Mouse (Mus musculus) stomach, postnatal 0 days (tissue): Measurements from ENCODE around the gene Mgarp. TPM values are rescaled to one million over a fixed set of nuclear protein-coding genes. Genes with fewer than 3 reads are reported as not detected.
A peak's percentile ranks its signal among the peaks of the same experiment; 100 is the strongest.

ENCODE experiments used
- ATAC-seq: fragments of 200-750 bp; cut with Nextera tagmentation; 2 replicates; pipeline ENCODE4 v1.8.0; 2017; ENCODE audit not compliant: low FRiP score, low TSS enrichment
- DNase-seq: peaks from one replicate; pipeline ENCODE4 v3.0.0-alpha.2; 2016; ENCODE audit warnings: low spot score
- H3K27ac ChIP-seq: fragments of 300-500 bp; sonication (generic); replicated peaks from 2 replicates; pipeline ENCODE4 v1.5.1; 2014; ENCODE audit warnings: mild to moderate bottlenecking, control low read depth
- H3K27me3 ChIP-seq: fragments of 300-500 bp; sonication (generic); 2 replicates; pipeline ENCODE4 v1.6.1; 2014; ENCODE audit warnings: low read length; ENCODE audit not compliant: control insufficient read depth, insufficient read depth
- H3K36me3 ChIP-seq: fragments of 300-500 bp; sonication (generic); 2 replicates; pipeline ENCODE4 v1.6.1; 2014; ENCODE audit warnings: low read length, mixed read lengths; ENCODE audit not compliant: control insufficient read depth, insufficient read depth
- H3K4me1 ChIP-seq: fragments of 300-500 bp; sonication (generic); replicated peaks from 2 replicates; pipeline ENCODE4 v1.6.1; 2014; ENCODE audit warnings: antibody characterized with exemption; ENCODE audit not compliant: control insufficient read depth, insufficient read depth
- H3K4me2 ChIP-seq: fragments of 300-500 bp; sonication (generic); replicated peaks from 2 replicates; pipeline ENCODE4 v1.6.1; 2014; ENCODE audit warnings: low read depth, mild to moderate bottlenecking, control low read depth, moderate library complexity
- H3K4me3 ChIP-seq: fragments of 300-500 bp; sonication (generic); 2 replicates; pipeline ENCODE4 v1.5.1; 2014; ENCODE audit warnings: low read depth, low read length, control low read depth
- H3K9ac ChIP-seq: fragments of 300-500 bp; sonication (generic); 2 replicates; pipeline ENCODE4 v1.6.1; 2014; ENCODE audit warnings: mild to moderate bottlenecking, low read length, control low read depth, mixed read lengths
- H3K9me3 ChIP-seq: fragments of 300-500 bp; sonication (generic); 2 replicates; pipeline ENCODE4 v1.6.1; 2016; ENCODE audit warnings: low read length; ENCODE audit not compliant: control insufficient read depth
- CTCF ChIP-seq: IDR thresholded peaks from 2 replicates; pipeline ENCODE4 v1.5.1; 2016; ENCODE audit warnings: antibody characterized with exemption, low read depth, mild to moderate bottlenecking, moderate library complexity
- EP300 ChIP-seq: optimal IDR thresholded peaks from 2 replicates; pipeline ENCODE3; 2016; ENCODE audit warnings: antibody characterized with exemption
- WGBS: fragments of 180-500 bp; shearing (Covaris S2); extraction: QIAGEN DNeasy Blood & Tissue Kit; methylation state at CpG from one replicate; pipeline ENCODE4 v1.1.7; 2014; 5-methylcytosine and 5-hydroxymethylcytosine counted together
- polyA plus RNA-seq: library from polyadenylated mRNA; unstranded; fragments of >200 nt; fragmentation: Nextera tagmentation; extraction: Ambion mirVana; gene quantifications from 2 replicates; pipeline ENCODE4 v1.2.1, GENCODE M21; 2015

Mgarp gene
- polyA plus RNA-seq, 1 experiment from 2014 or later, result 0.73 TPM

GRCm38 (mm10) chr3:51343260-51343659, 53.3 kb downstream of the Mgarp start:
- no peak overlapping the region for H3K4me2 ChIP-seq
- TF ChIP-seq EP300, result no peak
- TF ChIP-seq CTCF, result no peak
- no peak for ATAC-seq
- H3K36me3 ChIP-seq, result no peaks in the 10 kb centered on the region
- H3K27ac ChIP-seq, result no peak overlapping the region
- H3K9me3 ChIP-seq, result no peaks in the 10 kb centered on the region
- H3K4me1 ChIP-seq, result no peaks in the 10 kb centered on the region
- 72% methylated on average over 4 of the region's 4 CpGs for WGBS
- no peak for DNase-seq
- no peaks in the 10 kb centered on the region for H3K27me3 ChIP-seq
- H3K9ac ChIP-seq, result no peak overlapping the region
- no peak overlapping the region for H3K4me3 ChIP-seq

GRCm38 (mm10) chr3:51342152-51342551, 54.4 kb downstream of the Mgarp start:
- Histone ChIP-seq H3K27ac (peak overlapping the region; percentile 99), H3K4me1 (no peaks in the 10 kb centered on the region), H3K4me3 (peak overlapping the region; percentile 95), H3K27me3 (no peaks in the 10 kb centered on the region), H3K9ac (peak overlapping the region; percentile 94), H3K9me3 (no peaks in the 10 kb centered on the region), H3K36me3 (no peaks in the 10 kb centered on the region), H3K4me2 (peak overlapping the region; percentile 92)
- DNase-seq, result no peak
- 6% methylated on average over 9 of the region's 9 CpGs for WGBS
- no peak for ATAC-seq
- TF ChIP-seq EP300 (no peak), CTCF (no peak)

- Histone ChIP-seq H3K27ac (peak overlapping the region; percentile 99), H3K36me3 (no peaks in the 10 kb centered on the region), H3K9ac (peak overlapping the region; percentile 94), H3K9me3 (no peaks in the 10 kb centered on the region), H3K4me3 (peak overlapping the region; percentile 95), H3K27me3 (no peaks in the 10 kb centered on the region), H3K4me2 (peak overlapping the region; percentile 92), H3K4me1 (no peaks in the 10 kb centered on the region)
- TF ChIP-seq EP300 (no peak), CTCF (peak; percentile 10; the same call in 1 of the 2 replicates)
- peak; percentile 88 for ATAC-seq
- 0% methylated on average over 51 of the region's 86 CpGs for WGBS
- DNase-seq, result peak; percentile 91
These were observed 55.1 kb downstream of the Mgarp start for GRCm38 (mm10) chr3:51341268-51342081.

- Histone ChIP-seq H3K9me3 (no peaks in the 10 kb centered on the region), H3K4me2 (peak within 1 kb of the TSS; percentile 92), H3K36me3 (no peaks in the 10 kb centered on the region), H3K4me1 (no peaks in the 10 kb centered on the region), H3K9ac (peak within 1 kb of the TSS; percentile 94), H3K27ac (peak within 1 kb of the TSS; percentile 99), H3K4me3 (peak within 1 kb of the TSS; percentile 95), H3K27me3 (no peaks in the 10 kb centered on the region)
- TF ChIP-seq EP300 (no peak), CTCF (peak; percentile 20; the same call in 1 of the 2 replicates)
- 2% methylated on average over 56 of the region's 87 CpGs for WGBS
- peak; percentile 89 for ATAC-seq
- peak; percentile 93 for DNase-seq
These were observed 55.8 kb downstream of the Mgarp start, which contains the start of gene Elf2 for GRCm38 (mm10) chr3:51340552-51341267. Gene Elf2 (minus strand): TSS chr3:51340663.

- WGBS, result 0% methylated on average over 60 of the region's 113 CpGs
- peak overlapping the region; percentile 94 for H3K9ac ChIP-seq
- no peaks in the 10 kb centered on the region for H3K27me3 ChIP-seq
- H3K4me3 ChIP-seq, result peak overlapping the region; percentile 95
- DNase-seq (peak; percentile 69), ATAC-seq (peak; percentile 59)
- no peaks in the 10 kb centered on the region for H3K4me1 ChIP-seq
- peak overlapping the region; percentile 99 for H3K27ac ChIP-seq
- no peaks in the 10 kb centered on the region for H3K9me3 ChIP-seq
- H3K36me3 ChIP-seq, result no peaks in the 10 kb centered on the region
- peak overlapping the region; percentile 92 for H3K4me2 ChIP-seq
- TF ChIP-seq EP300 (no peak), CTCF (no peak)
These were observed 56.6 kb downstream of the Mgarp start for GRCm38 (mm10) chr3:51339734-51340551.
